Mouse (Mus musculus) regulatory T cell (primary cell): ENCODE results near the gene Rfpl4.

Source experiments
- in situ Hi-C: fragments of 300-600 bp; cut with MboI, MseI; formaldehyde crosslinking; loops from one replicate; pipeline ENCODE4 v1.15.1; 2025; ENCODE audit warnings: high pct_unique_total_duplicates

Rfpl4 gene

DNA sequence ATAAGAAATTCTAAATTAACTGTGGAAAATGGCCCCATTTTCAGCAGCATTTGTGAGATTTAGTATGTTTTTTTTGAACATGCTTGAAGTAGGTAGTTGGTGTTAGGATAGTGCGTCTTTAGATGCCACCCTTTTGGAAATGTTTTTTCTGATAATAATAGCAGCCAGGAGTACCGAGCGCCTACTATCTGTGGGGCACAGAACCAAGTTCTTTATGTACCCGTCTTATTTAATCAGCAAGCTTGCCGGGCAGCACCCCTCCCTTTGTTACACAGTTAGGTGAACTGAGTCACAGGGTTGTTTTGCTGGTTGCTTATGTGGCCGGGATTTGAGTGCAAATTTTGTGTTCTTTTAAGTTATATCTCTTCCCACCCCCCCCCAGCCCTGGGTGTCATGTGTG, 35.5 kb downstream of the Rfpl4 start:
- in situ Hi-C loops: loop anchor here (10.0 kb wide), 1 partner anchor 1104 kb away; no protein-coding TSS in a partner anchor

DNA sequence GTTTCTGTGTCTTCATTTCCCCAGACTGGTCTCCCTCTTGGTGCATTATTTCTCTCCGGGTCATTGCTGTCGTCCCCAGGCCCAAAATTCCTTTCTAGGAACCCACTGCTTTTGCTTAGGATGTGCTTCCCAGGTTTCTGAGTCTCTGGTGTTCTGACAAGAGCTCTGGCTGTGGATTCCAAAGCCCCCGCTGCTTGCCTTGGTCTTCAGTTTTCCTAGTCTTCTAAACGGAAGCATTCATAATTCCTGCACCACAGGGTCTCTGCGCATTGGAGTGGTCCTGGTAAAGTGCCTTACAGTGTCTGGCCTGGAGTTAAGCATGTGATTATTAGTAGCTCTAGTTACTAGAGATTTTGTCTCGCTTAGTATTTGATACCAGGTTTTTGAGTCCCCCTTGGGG, 35.9 kb downstream of the Rfpl4 start:
- in situ Hi-C loops: loop anchor here (10.0 kb wide), 1 partner anchor 1104 kb away; no protein-coding TSS in a partner anchor

DNA sequence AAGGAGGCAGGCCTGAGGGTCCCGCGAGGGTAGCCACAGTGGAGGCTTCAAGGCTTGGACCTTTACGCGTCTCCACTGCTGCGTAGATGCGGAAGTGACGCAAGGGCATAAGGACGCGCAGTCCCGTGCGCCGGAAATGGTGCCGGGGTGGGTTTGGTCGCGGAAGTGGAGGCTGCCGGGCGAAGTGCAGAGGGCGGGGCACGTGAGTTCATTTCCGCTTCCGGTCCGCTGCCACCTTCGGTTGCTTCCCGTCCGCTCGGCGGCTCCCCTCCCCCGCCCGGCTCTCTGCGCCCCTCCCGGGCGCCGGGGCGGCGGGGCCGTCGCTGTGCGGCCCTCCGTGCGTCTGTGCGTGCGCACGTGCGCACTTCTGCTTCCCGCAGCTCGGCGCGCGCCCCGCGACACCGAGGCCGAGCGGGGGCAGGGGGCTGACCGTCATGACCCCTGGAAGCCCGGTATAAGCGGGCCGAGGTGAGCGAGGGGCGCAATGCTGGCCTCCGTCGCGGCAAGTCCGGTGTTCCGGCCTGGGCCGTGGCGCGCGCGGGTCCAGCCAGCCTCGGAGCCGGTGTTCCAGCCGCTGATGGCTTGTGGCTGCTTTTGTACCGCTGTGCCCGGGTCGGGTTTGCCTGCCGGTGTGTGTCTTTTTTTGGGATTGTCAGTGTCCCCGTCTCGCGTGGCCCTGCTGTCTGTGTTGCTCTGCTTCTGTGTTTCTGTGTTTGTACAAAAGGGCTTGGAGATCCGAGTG, 36.6 kb downstream of the Rfpl4 start, which contains the start of gene Epn1:
Gene Epn1 (plus strand): TSS at position 226 of the 742 bp plus-strand sequence.
- in situ Hi-C loops: loop anchor here (10.0 kb wide), 1 partner anchor 1105 kb away; no protein-coding TSS in a partner anchor

DNA sequence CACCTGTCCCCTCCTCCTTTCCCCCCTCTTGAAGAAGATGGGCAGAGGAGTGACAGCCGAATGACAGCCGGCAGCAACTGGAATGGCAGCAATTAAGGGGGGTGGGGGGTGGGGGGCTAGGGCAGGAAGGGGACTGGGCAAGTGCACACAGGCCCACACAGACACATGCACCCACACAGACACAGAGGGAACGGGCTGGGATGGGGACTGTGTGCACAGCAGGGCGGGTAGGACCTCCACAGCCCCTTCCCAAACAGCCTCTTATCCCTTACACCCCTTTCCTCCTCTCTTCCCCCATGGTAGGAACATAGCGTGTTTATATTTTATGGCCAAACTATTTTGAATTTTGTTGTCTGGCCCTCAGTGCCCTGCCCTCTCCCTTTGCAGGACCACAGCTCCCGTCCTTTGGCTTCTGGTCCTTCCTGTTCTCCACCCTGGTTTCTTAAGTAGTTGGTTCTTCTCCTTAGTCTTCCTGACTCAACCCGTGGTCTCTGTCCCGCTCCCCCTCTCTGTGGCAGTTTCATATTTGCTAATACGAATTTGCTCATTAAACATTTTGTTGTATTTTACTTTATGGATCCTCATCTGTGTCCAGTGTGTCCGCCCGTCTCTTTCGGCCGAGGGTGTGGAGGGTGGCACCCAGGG, 37.3 kb downstream of the Rfpl4 start:
- in situ Hi-C loops: loop anchor here (10.0 kb wide), 1 partner anchor 1105 kb away; no protein-coding TSS in a partner anchor

DNA sequence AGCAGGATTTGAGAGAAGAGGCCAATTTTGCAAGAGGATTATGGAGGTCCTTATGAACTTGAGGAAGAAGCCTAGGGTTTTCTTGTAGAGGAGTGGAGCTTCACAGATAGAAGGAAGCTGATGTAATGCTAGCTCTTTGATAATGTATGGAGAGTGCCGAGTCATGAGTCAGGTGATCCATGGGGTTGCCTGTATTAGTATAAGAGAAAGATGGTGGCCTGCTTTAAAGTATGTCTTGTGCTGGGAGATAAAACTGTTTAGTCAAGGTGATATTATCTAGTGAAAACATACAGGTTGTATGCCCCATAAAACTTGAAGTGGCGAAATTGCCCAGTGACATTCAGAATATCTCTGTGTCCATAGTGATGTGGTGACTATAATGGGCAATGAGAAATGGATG, 39.8 kb downstream of the Rfpl4 start:
- in situ Hi-C loops: no loop called here

DNA sequence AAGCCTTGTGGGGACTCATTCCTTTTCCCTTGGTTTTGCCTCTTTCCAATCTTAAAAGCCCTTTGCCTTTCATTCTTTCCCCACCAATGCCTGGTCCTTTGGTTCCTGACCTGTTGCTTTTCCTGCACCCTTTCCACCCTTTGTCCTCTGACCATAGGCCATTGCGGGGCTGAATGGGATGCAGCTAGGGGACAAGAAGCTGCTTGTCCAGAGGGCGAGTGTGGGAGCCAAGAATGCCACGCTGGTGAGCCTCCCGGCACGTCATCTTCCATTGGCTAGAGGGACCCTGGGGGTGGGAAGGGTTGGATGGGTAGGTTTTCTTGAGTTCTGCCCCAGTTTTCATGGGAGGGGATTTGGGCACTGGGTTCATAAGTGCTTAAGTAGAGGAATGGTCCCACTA, 41.8 kb downstream of the Rfpl4 start:
- in situ Hi-C loops: loop anchor here (25.0 kb wide), 1 partner anchor 938 kb away; the partner anchor contains the start of gene Leng8

DNA sequence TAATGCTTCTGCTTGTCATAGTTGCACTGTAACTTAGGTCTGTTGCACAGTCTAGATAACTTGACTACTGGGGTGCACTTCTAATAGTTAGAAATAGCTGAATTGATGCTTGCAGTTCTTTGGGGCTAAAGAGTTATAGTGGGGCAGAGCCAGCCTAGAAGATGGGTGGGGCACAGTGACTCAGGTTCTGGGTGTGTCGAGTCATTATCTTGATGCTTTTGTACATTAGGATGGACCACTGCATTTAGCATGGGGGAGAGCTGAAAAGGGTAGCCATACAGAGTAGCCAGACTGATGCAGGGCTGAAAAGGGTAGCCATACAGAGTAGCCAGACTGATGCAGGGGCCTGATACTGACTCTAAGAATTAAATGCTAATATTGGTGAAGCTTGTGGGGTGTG, 43.2 kb downstream of the Rfpl4 start:
- in situ Hi-C loops: loop anchor here (25.0 kb wide), 1 partner anchor 936 kb away; the partner anchor contains the start of gene Leng8

DNA sequence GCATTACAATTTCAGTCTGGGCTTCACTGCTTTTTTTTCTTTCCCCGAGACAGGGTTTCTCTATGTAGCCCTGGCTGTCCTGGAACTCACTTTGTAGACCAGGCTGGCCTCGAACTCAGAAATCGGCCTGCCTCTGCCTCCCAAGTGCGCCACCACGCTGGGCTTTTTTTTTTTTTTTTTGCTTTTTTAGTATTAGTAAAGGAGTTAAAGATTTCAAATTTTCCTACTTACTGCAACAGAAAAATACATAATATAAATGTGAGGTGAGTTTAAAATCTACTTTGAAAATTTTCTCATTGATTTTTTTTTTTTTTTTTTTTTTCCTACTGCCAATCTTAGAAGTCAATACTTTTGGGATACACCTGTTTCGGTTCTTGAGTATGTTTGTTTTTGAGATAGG, 51.9 kb downstream of the Rfpl4 start:
- in situ Hi-C loops: loop anchor here (25.0 kb wide), 1 partner anchor 928 kb away; the partner anchor contains the start of gene Leng8

DNA sequence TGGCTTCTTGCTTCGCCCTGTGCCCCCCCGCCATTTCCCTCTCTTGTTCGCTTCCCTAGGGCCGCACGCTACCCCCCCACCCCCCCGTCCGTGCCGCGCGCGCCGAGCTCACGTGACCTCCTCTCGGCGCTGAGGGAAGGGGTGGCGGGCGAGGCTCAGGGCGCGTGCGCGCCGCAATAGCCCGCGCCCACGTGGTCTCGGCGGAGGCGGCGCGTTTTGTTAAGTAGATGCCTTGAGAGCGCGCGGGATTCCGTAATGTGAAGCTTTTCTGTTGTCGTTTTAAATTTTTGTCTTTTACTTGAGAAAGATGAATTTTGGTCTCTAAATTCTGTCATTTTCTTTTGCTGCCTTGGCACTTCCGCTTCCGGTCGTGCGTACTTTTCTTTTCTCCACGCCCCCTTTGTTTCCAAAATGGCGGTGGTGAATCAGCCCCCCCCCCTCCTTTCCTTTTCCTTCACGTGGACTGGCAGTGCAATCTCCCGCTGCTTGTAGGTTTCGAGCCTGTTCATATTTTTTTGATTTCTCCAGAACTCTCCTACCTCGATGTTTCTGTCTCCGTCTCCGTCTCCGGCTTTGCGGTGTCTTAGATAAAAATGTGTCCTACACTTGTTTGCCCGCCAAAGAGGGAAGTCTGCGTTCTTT, 54.3 kb downstream of the Rfpl4 start:
- in situ Hi-C loops: loop anchor here (25.0 kb wide), 1 partner anchor 925 kb away; the partner anchor contains the start of gene Leng8

DNA sequence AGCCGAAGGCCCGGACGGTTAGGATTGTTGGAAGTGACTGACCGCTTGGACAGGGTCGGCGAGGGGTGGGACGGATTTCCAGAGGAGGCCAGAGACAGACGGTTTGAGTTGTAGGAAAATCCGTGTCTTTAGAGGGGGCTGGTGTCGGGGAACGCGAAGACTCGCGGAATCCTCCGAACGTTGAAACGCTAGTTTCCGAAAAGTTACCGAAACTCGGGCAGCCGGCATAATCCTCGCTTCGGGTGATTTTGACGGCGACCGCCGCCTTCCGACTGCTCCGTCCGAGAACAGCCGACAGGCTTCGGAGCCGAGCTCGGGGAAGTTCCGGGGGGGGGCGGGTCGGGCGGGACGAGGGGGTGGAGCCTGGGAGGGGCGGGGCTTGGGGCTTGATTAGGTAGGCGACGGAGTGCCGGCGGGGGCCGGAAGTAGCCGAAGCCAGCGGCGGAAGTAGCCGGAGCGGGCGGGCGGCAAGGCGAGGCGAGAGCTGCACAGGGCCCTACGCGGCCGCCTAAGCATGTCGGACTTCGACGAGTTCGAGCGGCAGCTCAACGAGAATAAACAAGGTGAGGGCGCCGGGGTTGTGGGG, 54.9 kb downstream of the Rfpl4 start, which contains the start of gene U2af2:
Gene U2af2 (plus strand): TSS at position 370 of the 586 bp plus-strand sequence.
- in situ Hi-C loops: loop anchor here (25.0 kb wide), 1 partner anchor 925 kb away; the partner anchor contains the start of gene Leng8

DNA sequence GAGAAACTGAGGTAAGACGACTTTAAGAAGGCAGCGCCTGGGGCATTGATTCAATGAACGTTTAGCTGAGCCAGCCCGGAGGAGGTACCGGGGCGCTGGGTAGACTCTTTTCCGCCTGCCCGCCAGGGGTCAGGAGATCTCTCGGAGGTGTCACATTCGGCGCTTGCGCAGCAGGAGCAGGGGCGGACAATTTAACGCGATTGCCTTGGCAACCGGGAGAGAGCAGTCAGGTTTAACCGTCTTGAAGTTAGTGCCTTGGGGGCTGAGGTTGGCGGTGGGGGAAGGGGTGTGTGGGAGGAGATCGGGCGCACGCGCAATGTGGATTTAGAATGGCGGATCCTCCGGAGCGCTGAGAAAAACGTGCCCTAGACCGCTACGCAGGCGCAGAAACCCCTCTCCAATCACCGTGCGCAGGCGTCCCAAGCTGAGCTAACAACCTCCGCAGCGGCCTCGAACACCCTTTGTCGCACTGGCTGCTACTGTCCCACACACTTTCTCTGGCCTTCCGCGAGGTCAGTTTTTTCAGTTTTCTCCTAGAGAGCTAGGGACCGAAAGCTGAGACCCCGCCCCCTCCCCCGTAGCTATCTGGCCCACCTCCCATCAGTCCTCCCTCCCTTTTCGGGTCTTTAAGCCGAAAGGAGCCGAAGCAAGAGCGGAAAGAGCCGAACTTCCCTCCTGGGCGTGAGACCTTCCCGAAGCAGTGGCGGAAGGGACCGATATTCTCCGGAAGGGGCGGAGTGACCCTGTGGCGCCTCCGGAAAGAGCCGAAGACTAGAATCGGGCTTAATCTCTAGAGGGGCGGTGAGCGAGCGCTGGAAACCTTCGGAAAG, 55.6 kb downstream of the Rfpl4 start:
- in situ Hi-C loops: loop anchor here (25.0 kb wide), 1 partner anchor 924 kb away; the partner anchor contains the start of gene Leng8

DNA sequence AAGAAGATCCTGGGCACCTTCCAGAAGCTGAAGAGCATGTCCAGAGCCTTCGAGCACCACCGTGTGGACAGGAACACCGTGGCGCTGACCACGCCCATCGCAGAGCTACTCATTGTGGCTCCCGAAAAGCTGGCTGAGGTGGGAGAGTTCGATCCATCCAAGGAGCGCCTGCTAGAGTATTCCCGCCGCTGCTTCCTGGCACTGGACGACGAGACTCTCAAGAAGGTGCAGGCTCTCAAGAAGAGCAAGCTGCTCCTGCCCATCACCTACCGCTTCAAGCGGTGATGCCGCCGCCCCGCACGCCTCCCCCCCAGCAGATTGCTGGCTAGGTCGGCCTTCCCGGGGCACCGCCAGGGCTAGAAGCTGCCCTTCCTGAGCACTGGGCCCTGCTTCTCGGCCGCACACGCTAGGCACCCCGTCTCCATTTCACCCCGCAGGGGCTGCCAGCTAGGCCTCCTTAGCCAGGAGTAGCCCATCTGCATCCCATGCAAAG, 56.5 kb downstream of the Rfpl4 start:
- in situ Hi-C loops: loop anchor here (25.0 kb wide), 1 partner anchor 923 kb away; the partner anchor contains the start of gene Leng8
